Mouse (Mus musculus) urinary bladder, postnatal 4 days (tissue): ENCODE results near the gene Rccd1.
"Not testable (repeated sequence)": the region's sequence is repeated elsewhere in the genome, so short reads cannot be mapped to it uniquely, and the experiment has no call there.

Experiments used
- DNase-seq, 2 experiments: peaks; one replicate each; pipeline ENCODE4 v3.0.0; 2021 to 2022; ENCODE audit warnings: low spot score in 2 of 2

Rccd1 gene

DNA sequence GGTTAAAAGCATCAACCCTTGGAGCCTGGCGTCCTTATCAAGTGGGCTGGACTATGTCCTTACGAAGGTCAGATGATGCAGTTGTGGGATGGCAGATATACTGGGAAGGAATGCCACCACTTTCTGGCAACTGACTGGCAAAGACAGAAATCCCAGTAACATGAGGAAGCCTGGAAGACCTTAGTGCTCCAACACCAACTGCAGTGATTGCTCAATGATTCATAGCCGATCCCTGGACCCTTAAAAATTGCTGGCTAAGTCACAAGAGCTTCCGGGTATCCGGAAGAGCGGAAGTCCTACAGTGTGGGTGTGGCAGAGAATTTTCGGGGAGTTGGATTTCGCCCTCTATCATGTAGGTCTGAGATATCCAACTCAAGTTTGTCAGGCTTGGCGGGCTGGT is 21.9 kb upstream of the Rccd1 start:
- DNase-seq: no peak

DNA sequence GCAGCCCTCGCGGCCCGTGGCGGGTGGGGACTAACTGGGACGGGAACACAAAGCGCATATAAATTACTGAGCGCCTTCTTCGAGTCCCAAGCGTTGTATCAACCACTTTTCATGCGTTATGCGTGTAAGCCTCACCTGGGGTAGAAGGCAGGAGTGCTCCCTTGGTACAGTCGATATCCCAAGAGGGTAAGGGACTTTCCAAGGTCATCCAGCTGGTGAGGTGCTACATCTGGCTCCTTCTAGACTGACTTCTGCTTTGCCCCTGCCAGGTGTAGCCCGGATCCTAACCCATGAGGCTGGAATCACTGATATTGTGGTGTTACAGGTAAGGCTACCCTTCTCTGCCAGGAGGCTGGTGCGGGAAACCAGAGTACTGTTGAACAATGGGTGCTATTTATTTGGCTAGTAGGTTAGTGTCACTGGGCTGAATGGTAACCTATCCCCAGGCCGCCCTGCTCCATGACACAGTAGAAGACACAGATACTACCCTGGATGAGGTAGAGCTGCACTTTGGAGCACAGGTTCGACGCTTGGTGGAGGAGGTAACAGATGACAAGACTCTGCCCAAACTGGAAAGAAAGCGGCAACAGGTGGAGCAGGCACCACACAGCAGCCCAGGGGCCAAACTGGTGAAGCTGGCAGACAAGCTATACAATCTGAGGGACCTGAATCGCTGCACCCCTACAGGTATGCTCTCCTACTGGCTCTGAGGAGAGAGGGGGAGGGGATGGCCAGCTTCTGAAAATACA is 19.2 kb upstream of the Rccd1 start:
- no peak for DNase-seq

DNA sequence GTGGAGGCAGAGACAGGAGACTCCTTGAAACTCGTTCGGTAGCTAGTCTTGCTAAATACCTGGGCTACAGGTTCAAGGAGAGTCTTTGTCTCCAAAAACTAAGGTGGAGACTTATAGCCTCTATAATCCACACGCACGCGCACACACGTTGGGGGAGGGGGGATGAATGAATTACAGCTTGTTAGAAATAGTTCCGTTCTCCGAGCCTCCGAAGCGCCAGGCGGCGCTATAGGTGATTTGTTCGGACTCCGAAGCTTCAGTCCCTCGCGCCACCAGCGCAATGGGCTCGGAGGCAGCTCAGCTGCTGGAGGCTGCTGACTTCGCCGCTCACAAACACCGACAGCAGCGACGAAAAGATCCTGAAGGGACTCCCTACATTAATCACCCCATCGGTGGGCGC is 18.6 kb upstream of the Rccd1 start, which contains the start of gene Hddc3:
Hddc3 (plus strand) TSS at position 247 of the 400 bp plus-strand sequence.
- DNase-seq: peak; percentile 87 to 94

DNA sequence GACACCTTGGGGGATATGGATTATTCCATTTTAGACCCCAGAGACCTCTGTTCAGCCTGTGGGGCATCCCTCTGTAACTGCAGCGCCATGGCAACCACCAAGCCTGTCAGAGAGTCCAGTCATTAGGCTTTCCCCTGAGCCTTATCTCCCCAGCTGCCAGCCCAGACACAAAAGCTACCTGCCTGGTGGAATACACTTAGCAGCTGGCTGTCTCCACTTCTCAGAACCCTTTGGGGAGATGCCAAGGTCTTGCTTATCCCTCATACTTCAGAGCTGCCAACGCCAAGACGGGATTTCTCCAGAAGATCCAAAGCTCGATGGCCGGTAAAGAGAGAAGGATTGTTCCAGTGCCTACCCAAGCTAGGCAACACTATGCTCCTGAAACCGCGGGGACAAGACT is 17.5 kb upstream of the Rccd1 start:
- no peak for DNase-seq

DNA sequence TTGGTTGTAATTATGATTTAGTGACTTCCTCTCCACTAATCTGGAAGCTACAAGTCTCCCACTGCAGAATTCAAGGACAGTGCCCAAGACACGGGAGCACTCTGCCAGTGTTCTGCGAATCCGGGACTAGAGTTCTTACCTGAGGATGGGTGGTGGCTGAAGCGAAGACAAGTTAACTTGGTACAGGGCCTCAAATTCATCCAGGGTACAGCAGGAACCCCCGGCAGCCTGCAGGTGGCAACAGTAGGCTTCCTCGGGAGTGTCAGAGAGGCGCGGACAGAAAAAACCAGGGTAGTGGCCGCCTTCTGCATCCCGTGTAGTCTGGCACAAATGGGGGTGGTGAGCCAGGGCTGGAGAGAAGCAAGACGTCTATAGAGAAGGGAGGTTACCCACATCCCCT is 16.5 kb upstream of the Rccd1 start, which contains the start of gene Unc45a:
Unc45a (minus strand) TSS at position 213 of the 400 bp plus-strand sequence.
- DNase-seq: peak in 1 of 2 experiments; percentile 64

DNA sequence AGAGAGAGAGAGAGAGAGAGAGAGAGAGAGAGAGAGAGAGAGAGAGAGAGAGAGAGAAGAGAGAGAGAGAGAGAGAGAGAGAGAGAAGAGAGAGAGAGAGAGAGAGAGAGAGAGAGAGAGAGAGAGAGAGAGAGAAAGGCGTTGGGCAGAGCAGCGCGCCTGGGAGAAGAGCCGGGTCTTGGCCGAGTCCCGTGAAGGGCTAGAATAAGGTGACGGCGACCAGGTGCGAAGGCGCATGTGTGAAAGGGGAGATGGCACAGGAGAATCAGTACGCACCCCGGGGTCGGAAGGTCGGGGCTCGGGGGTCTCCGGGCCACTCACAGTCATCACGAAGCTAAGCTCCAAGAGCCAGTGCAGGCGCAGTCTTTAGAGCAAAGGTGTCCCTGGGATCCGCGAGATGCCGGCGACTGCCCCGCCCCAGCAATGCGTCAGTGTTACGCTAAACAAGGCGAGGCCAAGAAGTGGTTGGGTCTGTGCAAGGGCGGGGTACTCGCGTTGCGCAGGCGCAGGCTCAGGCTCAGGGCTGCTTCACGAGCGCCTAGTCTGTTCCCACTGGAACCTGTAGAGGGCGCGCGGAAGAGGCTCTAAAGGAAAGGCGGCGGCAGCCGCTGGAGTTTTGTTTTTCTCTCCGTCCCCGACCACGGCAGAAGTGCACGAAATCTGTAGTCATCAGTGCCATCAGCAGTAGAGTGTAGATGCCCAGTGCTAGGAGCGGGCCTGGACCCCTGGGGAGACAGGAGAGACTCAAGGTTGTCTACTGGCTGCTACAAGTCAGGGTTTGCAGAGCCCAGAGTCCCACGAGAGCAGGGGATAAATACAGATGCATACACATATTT is 15.8 kb upstream of the Rccd1 start:
- peak; percentile 96 to 98 for DNase-seq

DNA sequence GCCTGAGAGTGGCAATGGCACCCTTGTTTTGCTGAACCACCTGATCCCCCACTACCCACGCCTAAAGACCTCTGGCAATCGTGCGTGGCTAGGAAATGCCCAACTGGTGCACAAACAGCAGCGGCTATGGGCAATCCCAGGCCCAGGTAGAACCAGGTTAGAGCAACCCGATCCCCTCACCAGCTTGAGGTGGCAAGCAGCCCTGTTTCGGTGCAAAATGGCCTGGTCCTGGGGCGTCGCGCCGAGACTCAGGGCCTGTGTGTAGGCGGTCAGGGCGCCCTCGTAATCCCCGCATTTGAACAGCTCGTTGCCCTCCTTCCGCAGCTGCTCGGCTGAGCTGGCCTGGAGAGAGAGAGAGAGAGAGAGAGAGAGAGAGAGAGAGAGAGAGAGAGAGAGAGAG is 15.1 kb upstream of the Rccd1 start:
- DNase-seq: no peak

DNA sequence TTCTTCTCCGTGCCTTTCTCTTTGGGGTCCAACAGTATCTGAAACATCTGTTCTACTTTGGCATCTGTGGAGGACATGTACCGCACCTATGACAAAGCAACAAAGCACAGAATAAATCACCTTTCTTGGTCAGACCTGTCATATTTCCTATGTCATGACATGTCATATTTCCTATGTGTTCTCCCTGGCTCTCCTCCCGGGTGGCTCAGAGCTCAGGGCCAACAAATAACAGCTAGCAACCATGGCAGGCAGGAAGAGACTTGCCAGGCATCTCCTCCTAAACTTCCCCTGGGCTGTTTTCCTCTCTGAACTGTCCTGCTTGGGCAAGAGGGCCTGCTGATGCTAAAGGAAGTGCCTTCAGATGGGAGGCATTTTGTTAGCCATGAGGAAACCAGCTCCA is 12.7 kb upstream of the Rccd1 start:
- DNase-seq: no peak

DNA sequence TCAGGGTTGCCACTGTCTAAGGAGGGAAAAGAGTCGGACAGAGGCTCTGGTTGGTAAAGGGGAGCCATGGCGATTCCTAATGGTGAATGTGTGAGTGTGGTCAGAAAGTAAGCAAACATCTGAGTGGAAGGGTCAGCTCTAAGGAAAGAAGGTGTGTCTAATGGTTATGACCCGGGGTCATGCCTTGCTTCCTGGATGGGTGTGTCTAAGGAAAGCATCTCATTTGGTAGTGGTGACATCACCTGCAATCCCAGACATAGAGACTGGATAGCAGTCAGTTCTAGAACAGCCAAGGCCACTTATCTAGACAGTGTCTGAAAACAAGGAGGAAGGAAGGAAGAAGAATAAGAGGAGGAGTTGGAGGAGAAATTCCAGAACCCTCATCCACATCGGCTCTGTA is 10.6 kb upstream of the Rccd1 start:
- no peak for DNase-seq

DNA sequence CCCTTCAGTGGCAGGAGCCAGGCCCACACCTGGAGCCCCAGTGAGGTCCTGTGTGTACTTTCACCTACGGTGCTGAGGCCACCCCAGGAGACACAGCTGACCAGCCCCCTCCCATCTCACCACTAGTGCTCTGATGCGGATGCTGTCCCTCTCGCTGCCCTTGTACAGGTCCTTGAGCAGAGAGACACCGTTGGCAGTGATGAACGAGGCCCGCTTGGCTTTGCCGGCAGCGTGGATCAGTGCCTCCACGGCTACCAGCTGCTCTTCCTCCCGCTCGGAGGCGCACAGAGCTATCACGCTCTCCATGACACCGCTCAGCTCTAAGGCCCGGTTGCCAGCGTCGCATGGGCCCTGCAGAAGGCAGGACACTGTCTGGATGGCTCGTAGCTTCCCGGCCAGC is 7.2 kb upstream of the Rccd1 start:
- DNase-seq: no peak

DNA sequence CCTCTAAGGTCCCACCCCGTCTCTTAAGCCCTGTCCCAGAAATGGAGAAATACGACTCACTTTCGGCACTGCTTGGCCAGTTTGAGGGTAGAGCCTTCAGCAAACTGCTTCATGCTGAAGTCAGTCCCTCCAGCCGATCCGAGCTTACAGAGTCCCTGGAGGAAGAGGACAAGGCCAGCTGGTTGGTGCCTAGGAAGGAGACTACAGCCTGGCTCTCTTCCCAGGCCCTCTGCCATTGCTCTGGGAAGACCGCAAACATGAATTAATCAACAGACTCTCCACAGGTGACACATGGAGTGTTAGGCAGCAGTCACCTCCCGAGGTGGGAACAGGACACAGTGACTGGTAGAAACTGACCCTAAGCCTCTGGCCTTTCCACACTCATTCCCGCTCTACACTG is 6.0 kb upstream of the Rccd1 start:
- no peak for DNase-seq

DNA sequence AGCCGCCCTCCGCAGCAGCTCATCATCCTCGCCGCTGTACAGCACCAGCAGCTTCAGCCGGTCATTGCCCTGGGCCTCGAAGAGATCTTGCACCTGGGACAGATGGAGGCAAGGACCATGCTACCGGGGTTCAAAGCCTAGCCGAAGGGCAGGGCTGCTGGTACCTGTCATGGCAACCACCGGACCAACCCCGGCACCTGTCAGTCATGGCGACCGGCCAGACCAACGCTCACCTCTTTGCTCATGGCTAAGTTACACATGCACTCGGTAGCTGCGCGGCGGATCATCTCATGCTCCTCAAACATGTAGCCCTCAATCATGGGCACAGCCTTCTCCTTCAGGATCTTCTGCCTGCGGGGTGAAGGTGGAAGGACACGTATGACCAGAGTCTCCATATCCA is 1.8 kb upstream of the Rccd1 start:
- no peak for DNase-seq

DNA sequence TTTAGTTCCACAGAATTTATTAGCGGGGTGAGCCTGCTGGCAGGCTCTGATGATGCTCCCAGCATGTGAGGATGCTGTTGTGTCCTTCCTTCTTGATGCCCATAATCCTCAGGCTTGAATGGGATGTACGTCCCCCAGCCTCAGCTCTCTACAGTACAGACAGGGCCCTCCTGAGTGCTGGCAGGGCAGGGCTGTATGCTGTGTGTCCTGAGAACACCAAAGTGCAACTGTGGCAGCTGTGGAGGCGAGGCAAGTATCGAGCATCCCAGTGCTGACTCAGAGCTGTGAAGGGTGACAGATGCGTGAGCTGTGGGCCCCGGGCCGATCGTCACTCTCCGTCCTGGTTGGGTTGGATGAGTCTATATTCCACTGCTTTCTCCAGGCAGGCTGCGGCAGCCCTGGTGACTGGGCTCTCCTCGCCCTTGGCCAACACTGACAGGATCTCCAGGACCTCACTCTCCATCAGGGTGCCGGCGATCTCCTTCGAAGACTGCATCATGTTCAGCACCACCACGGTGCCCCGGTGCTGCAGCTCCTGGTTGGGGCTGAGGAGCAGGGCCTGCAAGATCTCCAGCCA is 1.1 kb upstream of the Rccd1 start:
- no peak for DNase-seq

DNA sequence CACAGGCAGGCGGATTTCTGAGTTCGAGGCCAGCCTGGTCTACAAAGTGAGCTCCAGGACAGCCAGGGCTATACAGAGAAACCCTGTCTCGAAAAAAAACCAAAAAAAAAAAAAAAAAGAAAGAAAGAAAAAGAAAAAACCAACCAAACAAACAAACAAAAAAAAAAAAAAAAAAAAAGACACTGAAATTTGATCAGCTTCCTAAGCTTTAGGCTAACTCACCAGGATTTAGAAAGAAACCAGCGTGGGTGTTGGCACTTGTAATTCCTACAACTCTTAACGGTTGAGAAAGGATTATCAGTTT is 514 bp upstream of the Rccd1 start:
- DNase-seq: not testable (repeated sequence)

DNA sequence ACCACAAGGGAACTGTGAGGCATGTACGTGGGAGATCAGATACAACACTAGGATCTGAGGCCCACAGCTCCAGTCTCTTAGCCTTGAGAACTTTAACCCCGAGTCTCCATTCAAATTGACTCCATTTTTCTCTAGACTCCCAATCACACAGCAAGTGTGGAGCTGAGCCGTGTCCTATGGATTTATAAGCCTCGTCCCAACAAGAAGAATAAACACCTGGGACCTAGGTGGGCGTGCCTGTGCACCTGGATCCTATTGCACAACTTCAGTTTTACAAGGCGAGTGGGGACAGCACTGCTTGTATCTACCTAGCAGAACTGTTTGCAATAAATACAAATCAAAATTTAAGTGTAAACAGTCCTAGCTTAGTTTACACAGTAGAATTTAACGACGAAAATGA is 918 bp downstream of the Rccd1 start:
- no peak for DNase-seq

DNA sequence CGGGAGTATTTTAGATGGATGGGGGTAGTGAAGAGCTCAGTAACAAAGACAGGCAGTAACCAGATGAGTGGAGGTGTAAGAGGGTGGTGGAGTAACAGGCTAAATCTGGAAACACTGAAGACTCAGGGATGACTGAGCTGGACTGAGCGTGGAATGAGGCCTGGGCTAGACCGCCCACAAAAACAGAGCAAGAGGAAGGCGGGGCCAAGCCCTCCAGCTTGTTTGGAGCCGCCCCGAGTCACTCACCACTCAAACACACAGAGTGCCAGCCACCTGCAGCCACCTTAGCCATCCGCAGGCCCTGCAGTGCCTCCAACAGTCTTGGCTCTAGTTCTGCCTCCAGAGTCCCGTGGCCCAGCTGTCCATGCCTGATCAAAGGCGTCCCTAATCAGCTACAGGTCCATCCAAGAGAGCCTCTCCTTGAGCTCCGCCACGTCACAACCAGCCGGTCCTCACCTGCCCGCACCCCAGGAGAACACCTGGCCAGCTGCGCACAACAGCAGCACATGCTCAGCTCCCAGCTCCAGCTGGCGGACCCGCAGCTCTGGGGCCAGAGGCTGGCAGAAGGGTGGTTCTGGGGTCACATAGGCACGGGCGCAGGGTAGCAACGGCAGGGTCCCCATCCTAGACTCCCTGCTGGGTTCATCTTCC is 4.3 kb downstream of the Rccd1 start:
- DNase-seq: no peak

DNA sequence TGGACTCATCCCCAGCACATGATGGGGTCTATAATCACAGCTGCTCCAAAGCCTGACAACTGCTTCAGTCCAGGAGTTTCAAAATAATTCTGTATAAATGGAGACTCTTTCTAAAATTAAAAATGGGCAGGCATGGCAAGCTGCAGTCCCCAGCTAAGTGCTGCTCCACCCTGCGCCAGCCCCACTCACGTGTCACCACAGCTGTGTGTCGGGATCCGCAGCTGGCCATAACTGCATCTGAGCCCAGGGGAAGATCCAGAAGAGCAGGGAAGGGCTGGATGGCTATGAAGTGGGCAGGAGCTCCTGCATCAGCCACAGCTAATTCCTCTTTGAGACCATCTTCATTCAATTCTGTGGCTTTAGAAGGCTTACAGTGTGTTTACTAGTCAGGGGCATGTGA is 5.6 kb downstream of the Rccd1 start:
- no peak for DNase-seq

DNA sequence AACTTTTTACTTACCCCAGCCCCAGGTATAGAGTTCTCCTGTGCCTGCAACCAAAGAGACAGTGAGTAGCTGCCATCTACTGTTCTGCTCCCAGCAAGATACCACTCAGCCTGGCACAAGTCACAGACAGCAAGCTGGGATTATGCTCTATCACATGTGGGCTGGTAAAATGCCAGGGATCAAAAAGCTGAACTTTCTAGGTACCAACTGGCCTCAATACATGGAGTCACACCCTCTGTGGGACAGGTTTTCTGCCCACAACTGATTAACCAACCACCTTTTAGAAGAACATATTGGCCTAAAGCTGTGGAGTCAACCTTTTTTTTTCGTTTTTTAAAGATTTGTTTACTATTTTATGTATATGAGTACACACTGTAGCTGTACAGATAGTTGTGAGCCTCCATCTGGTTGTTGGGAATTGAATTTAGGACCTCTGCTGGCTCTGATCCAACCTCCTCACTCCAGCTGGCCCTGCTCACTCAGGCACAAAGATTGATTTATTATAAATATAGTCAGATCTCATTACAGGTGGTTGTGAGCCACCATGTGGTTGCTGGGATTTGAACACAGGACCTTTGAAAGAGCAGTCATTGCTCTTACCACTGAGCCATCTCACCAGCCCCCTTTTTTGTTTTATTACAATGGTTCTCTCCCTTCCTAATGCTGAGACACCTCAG is 6.7 kb downstream of the Rccd1 start:
- no peak for DNase-seq

DNA sequence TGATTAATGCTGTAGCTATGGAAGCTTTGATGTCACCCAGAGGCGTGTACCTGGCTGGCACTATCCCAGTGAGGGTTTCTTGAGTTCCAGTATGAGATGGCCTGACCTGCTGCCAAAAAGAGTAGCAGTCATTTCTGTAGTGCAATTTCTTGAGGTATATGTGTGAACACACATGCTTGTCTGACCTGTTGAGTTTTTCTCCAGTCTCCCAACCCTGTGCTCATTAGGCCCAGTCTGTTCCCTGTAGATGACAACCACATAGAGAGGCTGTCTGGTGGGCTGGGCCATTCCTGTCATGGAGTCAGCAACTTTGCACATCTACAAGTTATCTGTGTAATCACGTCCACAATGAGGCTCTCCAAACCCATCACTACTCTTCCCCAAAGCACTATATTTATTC is 8.5 kb downstream of the Rccd1 start:
- DNase-seq: no peak

DNA sequence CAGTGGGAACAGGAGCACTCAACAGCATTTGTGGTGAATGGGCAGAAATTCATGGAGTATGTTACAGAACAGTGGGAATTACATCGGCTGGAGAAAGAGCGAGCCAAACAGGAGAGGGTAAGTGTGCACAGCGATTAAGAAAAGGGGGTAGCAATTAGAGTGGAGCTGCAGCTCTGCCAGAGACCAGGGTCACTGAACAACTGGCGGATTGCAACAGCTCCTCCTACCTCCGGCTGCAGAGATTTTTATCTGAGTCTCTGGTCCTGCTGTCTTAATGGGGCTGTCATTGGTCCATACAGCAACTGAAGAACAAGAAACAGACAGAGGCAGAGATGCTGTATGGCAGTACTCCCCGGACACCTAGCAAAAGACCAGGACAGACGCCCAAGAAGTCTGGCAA is 13.5 kb downstream of the Rccd1 start:
- DNase-seq: no peak

DNA sequence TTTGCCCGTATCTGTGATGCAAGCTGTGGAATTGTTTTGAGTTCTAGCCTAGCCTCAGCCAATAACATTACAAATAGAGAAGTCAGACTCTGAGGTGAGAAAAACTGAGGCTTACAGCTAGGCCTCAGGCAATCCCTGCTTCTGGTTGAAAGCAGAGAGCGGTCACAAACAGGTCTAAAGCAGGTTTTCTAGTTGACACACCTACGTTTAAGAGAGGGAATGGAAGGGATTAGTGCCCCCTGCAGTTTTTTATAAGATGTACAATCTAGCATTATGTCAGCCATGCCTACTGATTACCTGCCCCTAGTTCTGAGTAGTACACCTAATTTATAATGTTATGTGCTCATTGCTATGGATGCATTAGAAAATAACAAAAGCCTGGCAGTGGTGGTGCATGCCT is 16.5 kb downstream of the Rccd1 start:
- DNase-seq: no peak

DNA sequence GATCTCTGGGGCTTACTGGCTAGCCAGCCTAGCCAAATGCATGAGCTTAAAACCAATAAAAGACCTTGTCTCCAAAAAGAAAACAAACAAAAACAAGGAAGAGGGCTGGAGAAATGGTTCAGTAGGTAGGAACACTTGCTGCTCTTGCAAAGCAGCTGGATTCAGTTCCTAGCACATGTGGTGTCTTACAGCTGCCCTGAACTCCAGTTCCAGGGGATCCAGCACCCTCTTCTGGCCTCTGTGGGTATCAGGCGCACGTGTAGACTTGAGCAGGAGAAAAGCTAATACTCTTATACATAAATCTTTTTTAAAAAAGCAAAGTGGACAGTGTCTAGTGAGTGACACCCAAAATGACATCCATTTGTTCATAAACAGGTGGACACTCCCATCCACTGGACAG is 22.7 kb downstream of the Rccd1 start:
- DNase-seq: no peak
